Mouse (Mus musculus) limb, embryonic 12.5 days (tissue): ENCODE data around the gene Skor1. TPM values are rescaled to one million over a fixed set of nuclear protein-coding genes. Genes with fewer than 3 reads are reported as not detected.

Experiments used
- ATAC-seq: fragments of 200-750 bp; cut with Nextera tagmentation; 2 replicates; pipeline ENCODE4 v1.8.0; 2017; ENCODE audit warnings: low read depth, moderate TSS enrichment; ENCODE audit not compliant: insufficient number of reproducible peaks, insufficient read depth, low FRiP score, low TSS enrichment
- H3K27ac ChIP-seq: fragments of 300-500 bp; sonication (generic); 2 replicates; pipeline ENCODE4 v1.5.1; 2016; ENCODE audit warnings: mild to moderate bottlenecking, moderate library complexity
- H3K27me3 ChIP-seq: fragments of 300-500 bp; sonication (generic); 2 replicates; pipeline ENCODE4 v1.6.1; 2016; ENCODE audit warnings: mild to moderate bottlenecking, moderate library complexity
- H3K36me3 ChIP-seq: fragments of 300-500 bp; sonication (generic); 2 replicates; pipeline ENCODE4 v1.6.1; 2016; ENCODE audit warnings: mild to moderate bottlenecking, moderate library complexity
- H3K4me1 ChIP-seq: fragments of 300-500 bp; sonication (generic); replicated peaks from 2 replicates; pipeline ENCODE4 v1.6.1; 2016
- H3K4me2 ChIP-seq: fragments of 300-500 bp; sonication (generic); 2 replicates; pipeline ENCODE4 v1.6.1; 2016; ENCODE audit warnings: mild to moderate bottlenecking, moderate library complexity
- H3K4me3 ChIP-seq: fragments of 300-500 bp; sonication (generic); replicated peaks from 2 replicates; pipeline ENCODE4 v1.5.1; 2016; ENCODE audit warnings: mild to moderate bottlenecking
- H3K9ac ChIP-seq: fragments of 300-500 bp; sonication (generic); replicated peaks from 2 replicates; pipeline ENCODE4 v1.6.1; 2016; ENCODE audit warnings: mild to moderate bottlenecking, moderate library complexity
- H3K9me3 ChIP-seq: fragments of 300-500 bp; sonication (generic); 2 replicates; pipeline ENCODE4 v1.6.1; 2016; ENCODE audit warnings: mild to moderate bottlenecking, moderate library complexity
- WGBS: fragments of 180-500 bp; shearing (Covaris S2); methylation state at CpG from one replicate; pipeline ENCODE4 v1.1.7; 2016; 5-methylcytosine and 5-hydroxymethylcytosine counted together
- polyA plus RNA-seq: library from polyadenylated mRNA; unstranded; fragments of >200 nt; fragmentation: Nextera tagmentation; extraction: Ambion mirVana; gene quantifications from 2 replicates; pipeline ENCODE4 v1.2.1, GENCODE M21; 2016

Skor1 gene
- polyA plus RNA-seq, 1 experiment from 2014 or later, result 0.11 TPM

DNA sequence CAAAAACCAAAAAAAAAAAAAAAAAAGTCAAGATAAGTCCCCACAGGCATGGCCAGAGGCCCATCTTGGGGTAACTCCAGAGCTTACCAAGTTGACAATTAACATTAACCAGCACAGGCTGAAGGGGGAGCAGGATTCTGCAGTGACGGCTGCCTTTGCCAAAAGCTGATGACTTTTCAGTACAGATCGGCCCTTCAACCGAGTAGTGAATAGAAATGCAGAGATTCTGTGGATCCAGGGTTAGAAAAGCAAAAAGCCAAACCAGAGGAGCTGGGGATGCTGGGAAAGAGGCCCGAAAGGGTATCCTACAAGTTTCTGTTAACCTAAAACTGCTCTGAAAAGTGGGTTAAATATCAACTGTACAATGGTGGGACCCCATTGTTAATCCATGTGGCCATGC lies 40.2 kb downstream of the Skor1 start:
- Histone ChIP-seq H3K27me3 (no peaks in the 10 kb centered on the region), H3K9me3 (peaks cover 4% of the 10 kb centered on the region; the same call in 1 of the 2 replicates), H3K27ac (peak overlapping the region; percentile 93), H3K4me1 (peaks cover 28% of the 10 kb centered on the region), H3K4me2 (peak overlapping the region; percentile 63), H3K36me3 (no peaks in the 10 kb centered on the region), H3K9ac (peak overlapping the region; percentile 65), H3K4me3 (peak overlapping the region; percentile 44)
- ATAC-seq, result no peak
- 38% methylated on average over 4 of the region's 4 CpGs for WGBS

GRCm38 (mm10) chr9:63100660-63101059 lies 48.1 kb downstream of the Skor1 start:
- Histone ChIP-seq H3K4me3 (no peak overlapping the region), H3K27ac (no peak overlapping the region)

DNA sequence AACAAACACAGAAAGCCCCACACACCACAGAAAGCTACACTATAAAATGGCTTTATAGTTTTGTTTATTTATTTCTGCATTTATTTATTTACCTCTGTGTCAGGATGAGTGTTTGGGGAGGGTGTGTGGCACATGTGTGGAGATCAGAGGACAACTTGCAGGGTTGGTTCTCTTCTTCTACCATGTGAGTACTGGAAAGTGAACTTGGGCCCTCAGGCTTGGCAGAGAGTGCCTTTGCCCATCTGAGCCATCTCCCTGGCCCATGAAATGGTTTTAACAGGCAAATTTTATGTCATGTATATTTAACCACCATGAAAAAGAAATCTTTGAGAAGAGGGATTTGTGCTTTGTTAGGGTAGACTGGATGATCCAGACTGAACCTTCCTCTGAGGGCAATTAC lies 48.9 kb downstream of the Skor1 start:
- no peak for ATAC-seq
- peaks cover 10% of the 10 kb centered on the region for H3K4me1 ChIP-seq
- H3K27me3 ChIP-seq, result no peaks in the 10 kb centered on the region
- no peak overlapping the region for H3K27ac ChIP-seq
- H3K36me3 ChIP-seq, result no peaks in the 10 kb centered on the region
- no peak overlapping the region for H3K9ac ChIP-seq
- no peaks in the 10 kb centered on the region for H3K9me3 ChIP-seq
- no peak overlapping the region for H3K4me3 ChIP-seq
- no peak overlapping the region for H3K4me2 ChIP-seq

More at GRCm38 (mm10) chr9:63100660-63101059, 48.1 kb downstream of the Skor1 start:
- no peak for ATAC-seq
- Histone ChIP-seq H3K27me3 (no peaks in the 10 kb centered on the region), H3K9me3 (no peaks in the 10 kb centered on the region), H3K4me1 (peaks cover 4% of the 10 kb centered on the region), H3K9ac (no peak overlapping the region), H3K36me3 (no peaks in the 10 kb centered on the region), H3K4me2 (no peak overlapping the region)
- WGBS, result 87% methylated on average over 5 of the region's 5 CpGs

GRCm38 (mm10) chr9:63099344-63099743 lies 49.4 kb downstream of the Skor1 start:
- Histone ChIP-seq H3K4me2 (no peak overlapping the region), H3K4me3 (no peak overlapping the region), H3K9ac (no peak overlapping the region), H3K27me3 (no peaks in the 10 kb centered on the region; the same call in 1 of the 2 replicates), H3K9me3 (no peaks in the 10 kb centered on the region), H3K27ac (no peak overlapping the region), H3K36me3 (no peaks in the 10 kb centered on the region), H3K4me1 (peaks cover 11% of the 10 kb centered on the region)
- WGBS, result 92% methylated on average over 4 of the region's 4 CpGs
- no peak for ATAC-seq

DNA sequence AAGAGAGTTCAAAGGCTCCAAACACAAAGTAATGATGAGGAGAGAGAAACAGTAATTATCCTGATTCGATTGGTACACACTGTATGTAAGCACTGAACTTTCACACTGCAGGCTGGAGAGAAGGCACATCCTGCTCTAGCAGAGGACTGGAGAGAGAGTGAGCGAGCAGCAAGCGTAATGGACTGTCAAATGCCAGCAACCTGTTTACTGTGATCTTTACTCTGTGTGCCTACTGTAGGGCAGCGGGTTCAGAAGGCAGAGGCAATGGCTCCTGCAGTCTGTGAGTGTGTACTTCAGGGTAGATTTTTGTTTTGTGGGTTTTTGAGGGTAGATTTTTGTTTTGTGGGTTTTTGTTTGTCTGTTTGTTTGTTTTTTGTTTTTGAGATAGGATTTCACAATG lies 49.9 kb downstream of the Skor1 start:
- H3K4me1 ChIP-seq, result peaks cover 11% of the 10 kb centered on the region
- no peak overlapping the region for H3K9ac ChIP-seq
- H3K36me3 ChIP-seq, result no peaks in the 10 kb centered on the region
- H3K4me2 ChIP-seq, result no peak overlapping the region
- ATAC-seq, result no peak
- no peaks in the 10 kb centered on the region; the same call in 1 of the 2 replicates for H3K27me3 ChIP-seq
- WGBS, result 72% methylated on average over 4 of the region's 4 CpGs
- H3K27ac ChIP-seq, result no peak overlapping the region
- H3K4me3 ChIP-seq, result no peak overlapping the region
- no peaks in the 10 kb centered on the region for H3K9me3 ChIP-seq

DNA sequence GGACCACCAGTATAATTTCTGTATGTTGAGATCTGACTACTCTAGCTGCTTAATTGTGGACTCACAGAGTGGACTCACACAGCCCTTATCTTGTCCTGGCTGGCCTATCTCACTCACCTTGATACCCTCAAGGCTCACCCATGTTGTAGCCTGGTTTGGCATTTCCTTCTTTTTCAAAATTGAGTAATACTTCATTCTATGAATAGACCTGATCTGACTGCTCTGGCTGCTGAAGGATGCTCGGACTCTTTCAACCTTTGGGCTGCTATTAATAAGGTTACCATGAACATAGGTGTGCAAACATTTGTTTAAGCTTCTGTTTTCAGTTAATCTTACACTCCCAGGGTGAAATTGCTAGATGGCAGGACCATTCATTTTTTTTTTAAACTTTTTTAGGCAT lies 51.6 kb downstream of the Skor1 start:
- H3K36me3 ChIP-seq, result no peaks in the 10 kb centered on the region
- ATAC-seq, result no peak
- 87% methylated on average over 1 of the region's 1 CpGs for WGBS
- no peak overlapping the region for H3K9ac ChIP-seq
- H3K4me2 ChIP-seq, result no peak overlapping the region
- H3K4me1 ChIP-seq, result peaks cover 23% of the 10 kb centered on the region
- H3K9me3 ChIP-seq, result no peaks in the 10 kb centered on the region
- H3K4me3 ChIP-seq, result no peak overlapping the region
- H3K27ac ChIP-seq, result no peak overlapping the region
- H3K27me3 ChIP-seq, result no peaks in the 10 kb centered on the region; the same call in 1 of the 2 replicates

GRCm38 (mm10) chr9:63094030-63094429 lies 54.7 kb downstream of the Skor1 start:
- H3K27ac ChIP-seq, result no peak overlapping the region
- H3K4me1 ChIP-seq, result peaks cover 37% of the 10 kb centered on the region
- H3K36me3 ChIP-seq, result no peaks in the 10 kb centered on the region
- H3K27me3 ChIP-seq, result no peaks in the 10 kb centered on the region; the same call in 1 of the 2 replicates
- no peak overlapping the region for H3K4me2 ChIP-seq
- no peak overlapping the region for H3K4me3 ChIP-seq
- H3K9me3 ChIP-seq, result no peaks in the 10 kb centered on the region
- H3K9ac ChIP-seq, result no peak overlapping the region
- WGBS, result 97% methylated on average over 1 of the region's 1 CpGs
- ATAC-seq, result no peak

- ATAC-seq, result no peak
- H3K4me2 ChIP-seq, result peak overlapping the region; percentile 62
- no peaks in the 10 kb centered on the region for H3K36me3 ChIP-seq
- H3K9me3 ChIP-seq, result no peaks in the 10 kb centered on the region
- H3K4me1 ChIP-seq, result peaks cover 33% of the 10 kb centered on the region
- 9% methylated on average over 6 of the region's 6 CpGs for WGBS
- no peaks in the 10 kb centered on the region; the same call in 1 of the 2 replicates for H3K27me3 ChIP-seq
- H3K27ac ChIP-seq, result peak overlapping the region; percentile 95
- H3K9ac ChIP-seq, result peak overlapping the region; percentile 40
- H3K4me3 ChIP-seq, result peak overlapping the region; percentile 32
Measured at GRCm38 (mm10) chr9:63092567-63092966, 56.2 kb downstream of the Skor1 start.

DNA sequence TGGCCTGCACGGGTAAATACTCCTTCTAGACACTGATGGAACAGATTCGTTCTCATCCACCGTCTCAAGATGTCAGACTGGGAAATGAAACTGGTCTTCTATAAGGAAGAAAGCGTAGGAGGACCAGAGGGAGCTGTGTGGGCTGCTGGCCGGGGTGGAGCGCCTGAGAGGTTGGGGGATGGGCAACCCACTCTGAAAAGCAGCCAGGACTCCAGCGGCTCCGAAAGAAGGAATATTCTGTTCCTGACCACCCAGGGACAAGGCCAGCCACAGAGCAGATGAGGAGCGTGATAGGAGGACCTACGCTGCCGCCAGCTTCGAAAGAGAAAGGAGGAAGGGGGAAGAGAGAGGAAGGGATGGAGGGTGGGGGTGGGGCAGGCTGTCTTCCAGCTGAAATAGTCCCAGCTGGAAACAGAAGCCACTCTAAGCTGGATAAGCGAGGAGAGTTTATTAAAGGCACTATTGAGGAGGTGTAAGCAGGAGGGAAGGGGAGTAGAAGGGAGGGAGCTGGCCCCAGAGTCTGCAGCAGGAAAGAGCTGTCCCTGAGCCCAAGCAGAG lies 56.7 kb downstream of the Skor1 start:
- Histone ChIP-seq H3K4me3 (peak overlapping the region; percentile 32), H3K9ac (peak overlapping the region; percentile 40), H3K4me1 (peaks cover 33% of the 10 kb centered on the region), H3K27me3 (no peaks in the 10 kb centered on the region; the same call in 1 of the 2 replicates), H3K36me3 (no peaks in the 10 kb centered on the region), H3K4me2 (peak overlapping the region; percentile 62), H3K9me3 (no peaks in the 10 kb centered on the region), H3K27ac (peak overlapping the region; percentile 95)
- peak; percentile 89 for ATAC-seq
- under 1% methylated on average over 13 of the region's 13 CpGs for WGBS

DNA sequence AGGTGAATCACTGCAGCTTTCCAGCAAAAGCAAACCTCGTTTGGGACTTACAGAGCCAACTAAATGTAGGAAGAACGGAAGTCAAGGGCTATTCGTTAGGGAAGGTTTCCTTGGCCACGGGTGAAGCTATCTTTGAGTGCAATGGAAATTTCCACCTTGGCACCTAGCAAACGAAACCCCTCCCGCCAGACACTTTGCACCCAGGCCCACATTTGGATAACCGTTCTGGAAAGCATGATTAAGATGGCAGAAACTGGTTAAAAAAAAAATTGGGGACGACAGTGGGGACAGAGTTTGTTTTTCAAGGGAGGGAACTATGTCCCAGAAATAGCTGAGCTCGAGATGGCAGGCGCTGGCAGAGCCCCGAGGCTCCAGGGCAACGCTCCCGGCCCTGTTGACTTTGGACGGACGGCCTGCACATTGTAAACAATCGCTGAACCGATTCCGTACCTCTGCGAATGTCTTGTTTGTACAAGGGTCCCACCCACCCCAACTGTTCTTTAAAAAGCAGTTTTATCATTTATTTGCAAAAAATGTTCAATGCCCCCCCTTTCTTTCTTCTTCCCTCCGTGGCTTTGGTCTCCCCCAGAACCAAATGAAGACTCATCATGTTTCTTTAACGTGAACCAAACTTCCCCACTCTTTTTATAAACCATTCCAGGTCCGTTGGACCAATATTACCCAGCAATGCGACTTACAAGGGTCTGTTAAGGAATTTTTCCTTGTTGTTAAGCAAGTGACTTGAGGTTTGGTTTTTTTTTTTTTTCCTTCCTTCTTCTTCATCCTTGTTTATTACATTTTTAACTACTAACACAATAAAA lies 57.5 kb downstream of the Skor1 start:
- ATAC-seq, result no peak
- Histone ChIP-seq H3K9ac (no peak overlapping the region), H3K36me3 (no peaks in the 10 kb centered on the region), H3K4me1 (peaks cover 33% of the 10 kb centered on the region), H3K27me3 (no peaks in the 10 kb centered on the region; the same call in 1 of the 2 replicates), H3K4me3 (peak overlapping the region; percentile 32; the same call in 1 of the 2 replicates), H3K9me3 (no peaks in the 10 kb centered on the region), H3K27ac (peak overlapping the region; percentile 95), H3K4me2 (peak overlapping the region; percentile 62)
- 18% methylated on average over 23 of the region's 23 CpGs for WGBS

- Histone ChIP-seq H3K36me3 (no peaks in the 10 kb centered on the region), H3K27me3 (no peaks in the 10 kb centered on the region), H3K27ac (no peak overlapping the region), H3K9me3 (no peaks in the 10 kb centered on the region), H3K4me3 (no peak overlapping the region), H3K4me1 (peaks cover 26% of the 10 kb centered on the region), H3K4me2 (no peak overlapping the region), H3K9ac (no peak overlapping the region)
- no peak for ATAC-seq
- WGBS, result 90% methylated on average over 4 of the region's 4 CpGs
Measured at GRCm38 (mm10) chr9:63089141-63089540, 59.6 kb downstream of the Skor1 start.
